Mouse (Mus musculus) common myeloid progenitor, adult 5-6 weeks (primary cell): Measurements from ENCODE around the gene Dzip1. TPM values are rescaled to one million over a fixed set of nuclear protein-coding genes. Genes with fewer than 3 reads are reported as not detected.

Experiments
- ATAC-seq: replicated peaks from 2 replicates; pipeline ENCODE4 v1.8.0; 2016; ENCODE audit warnings: low read depth, mild to moderate bottlenecking, moderate TSS enrichment, inconsistent platforms; ENCODE audit not compliant: poor library complexity, severe bottlenecking
- total RNA-seq: library from RNA; stranded (forward); fragments of 200-1000, 187-1606 nt; gene quantifications from 2 replicates; pipeline ENCODE4 v1.2.3, GENCODE M21; 2017

The Dzip1 gene
- total RNA-seq, 1 experiment from 2014 or later: 0.32 TPM

- no peak for ATAC-seq
Observed at GRCm38 (mm10) chr14:118878346-118878910, 46.8 kb downstream of the Dzip1 start.

- no peak for ATAC-seq
Observed at GRCm38 (mm10) chr14:118874786-118875415, 50.4 kb downstream of the Dzip1 start.

- no peak for ATAC-seq
Observed at GRCm38 (mm10) chr14:118874126-118874525, 51.1 kb downstream of the Dzip1 start.

- ATAC-seq: peak; percentile 92
Observed at GRCm38 (mm10) chr14:118869712-118870111, 55.5 kb downstream of the Dzip1 start.

GRCm38 (mm10) chr14:118868102-118868724 lies 57.0 kb downstream of the Dzip1 start:
- no peak for ATAC-seq

- no peak for ATAC-seq
Observed at GRCm38 (mm10) chr14:118867366-118867765, 57.9 kb downstream of the Dzip1 start.

- ATAC-seq: no peak
Observed at GRCm38 (mm10) chr14:118866014-118866811, 59.0 kb downstream of the Dzip1 start.

- no peak for ATAC-seq
Observed at GRCm38 (mm10) chr14:118864905-118865304, 60.4 kb downstream of the Dzip1 start.

- peak; percentile 58; the same call in 1 of the 2 replicates for ATAC-seq
Observed at GRCm38 (mm10) chr14:118862253-118862652, 63.0 kb downstream of the Dzip1 start.

- no peak for ATAC-seq
Observed at GRCm38 (mm10) chr14:118858318-118858717, 66.9 kb downstream of the Dzip1 start.

GRCm38 (mm10) chr14:118856563-118856962 lies 68.7 kb downstream of the Dzip1 start:
- no peak for ATAC-seq

- ATAC-seq: peak; percentile 43
Observed at GRCm38 (mm10) chr14:118855141-118855800, 70.0 kb downstream of the Dzip1 start.

GRCm38 (mm10) chr14:118854371-118855114 lies 70.7 kb downstream of the Dzip1 start:
- ATAC-seq: peak; percentile 78

GRCm38 (mm10) chr14:118851496-118852107 lies 73.7 kb downstream of the Dzip1 start:
- ATAC-seq: no peak

- no peak; the same call in 1 of the 2 replicates for ATAC-seq
Observed at GRCm38 (mm10) chr14:118850696-118851035, 74.6 kb downstream of the Dzip1 start.

GRCm38 (mm10) chr14:118850011-118850695 lies 75.1 kb downstream of the Dzip1 start:
- peak; percentile 6 for ATAC-seq

- no peak for ATAC-seq
Observed at GRCm38 (mm10) chr14:118848171-118848570, 77.1 kb downstream of the Dzip1 start.

GRCm38 (mm10) chr14:118846834-118847233 lies 78.4 kb downstream of the Dzip1 start:
- no peak for ATAC-seq

GRCm38 (mm10) chr14:118842353-118842752 lies 82.9 kb downstream of the Dzip1 start:
- peak; percentile 71 for ATAC-seq
